Mouse (Mus musculus): ENCODE results near the gene Igf1r.

DNA sequence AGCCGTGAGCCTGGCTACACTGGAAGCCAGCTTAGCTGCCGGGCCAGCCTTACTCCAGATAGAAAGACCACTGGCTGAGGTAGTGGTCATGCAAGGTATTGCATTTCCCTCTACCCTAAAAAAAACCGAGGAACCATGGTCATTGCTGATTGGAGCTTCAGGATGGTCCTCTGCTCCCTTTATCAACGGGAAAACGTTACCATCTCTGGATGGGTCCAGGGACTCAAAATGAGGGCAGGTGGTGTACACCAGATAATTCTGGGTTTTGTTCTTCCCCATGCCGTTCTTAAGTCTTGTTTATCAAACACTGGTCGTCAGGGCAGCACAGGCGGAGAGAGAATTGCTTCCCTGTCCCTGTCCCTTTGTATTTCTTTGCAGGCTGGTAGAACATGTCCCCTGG lies 57.0 kb downstream of the Igf1r start:
- TF ChIP-seq EP300 (optimal IDR thresholded peaks at IDR 0.05), result no peak
- TF ChIP-seq CTCF (IDR thresholded peaks at IDR 0.05; ENCODE audit: low read depth), result peak; percentile 16; the same call in 1 of the 2 replicates
